Mouse (Mus musculus): ENCODE data around the gene Fbxo21.

GRCm38 (mm10) chr5:117949393-117949792, 27.1 kb upstream of the Fbxo21 start:
- no peak for TF ChIP-seq CTCF (conservative IDR thresholded peaks at IDR 0.05 in 1 of 2, IDR thresholded peaks at IDR 0.05 in 1 of 2; ENCODE audit: low read depth in 2 of 2, low read length in 2 of 2)
- peak; percentile 13; the same call in 1 of the 2 replicates for TF ChIP-seq ETS1 (conservative IDR thresholded peaks at IDR 0.05; ENCODE audit: low read depth, low read length)
- no peak for TF ChIP-seq MAFK (IDR thresholded peaks at IDR 0.05; ENCODE audit: insufficient replicate concordance, low read length)
- peak; percentile 94 for TF ChIP-seq POLR2A (IDR thresholded peaks at IDR 0.05; ENCODE audit: low read depth, low read length)
- peak; percentile 70; the same call in 1 of the 2 replicates for TF ChIP-seq POLR2AphosphoS2 (IDR thresholded peaks at IDR 0.05; ENCODE audit: low read depth, low read length)
- no peak for TF ChIP-seq USF1 (IDR thresholded peaks at IDR 0.05; ENCODE audit: low read depth, low read length)

Data from CH12.LX (cell line).